Mouse (Mus musculus) lung, postnatal 0 days (tissue): ENCODE results near the gene Olfr412.

ENCODE experiments used
- CTCF ChIP-seq: IDR thresholded peaks from 2 replicates; pipeline ENCODE4 v1.5.1; 2016; ENCODE audit warnings: antibody characterized with exemption, mild to moderate bottlenecking
- EP300 ChIP-seq: IDR thresholded peaks from 2 replicates; pipeline ENCODE4 v1.6.1; 2016; ENCODE audit warnings: antibody characterized with exemption, mild to moderate bottlenecking, control low read depth

DNA sequence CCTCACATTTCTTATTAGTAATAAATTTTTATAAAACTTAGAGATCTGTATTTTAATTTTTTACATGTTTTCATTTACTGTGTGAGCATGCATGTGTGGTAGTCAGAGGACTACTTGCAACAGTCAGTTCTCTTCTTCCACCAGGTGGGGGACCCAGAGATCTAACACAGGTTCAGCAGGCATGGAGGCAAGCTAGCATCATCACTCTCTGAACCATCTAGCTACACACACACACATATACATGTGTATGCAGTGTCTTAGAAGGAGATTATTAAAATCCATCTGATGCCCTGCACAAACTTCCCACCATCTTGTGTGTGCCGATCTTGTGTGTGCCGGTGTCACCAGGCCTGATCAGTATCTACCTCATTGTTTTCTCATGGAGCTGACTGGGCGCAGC, 15.0 kb downstream of the Olfr412 start:
- peak; percentile 78 for TF ChIP-seq CTCF
- no peak for TF ChIP-seq EP300
